In genomic region chr11:94549691-94550441, GRCm38 (mm10) we compare ENCODE assay signal across 9 mouse cellular contexts. TPM values are rescaled to one million over a fixed set of nuclear protein-coding genes. Genes with fewer than 3 reads are reported as not detected.
A peak's percentile ranks its signal among the peaks of the same experiment; 100 is the strongest.
DNase-seq lines count a peak whose midpoint lies in the region; ATAC-seq and TF ChIP-seq lines count a peak whose summit lies in the region.
"Had no signal": no experiment of that assay in that cellular context is flagged by ENCODE, and none has a peak within 500 bp of the region (broad histone marks: within the 10 kb centered on the region; RNA-seq: fewer than 3 reads in every experiment).

No protein-coding gene starts in this region.

- H3K4me3 ChIP-seq in gastrocnemius, adult 2 months, result peak overlapping the region; percentile 97
- H3K4me3 ChIP-seq in limb, embryonic 13.5 days, result no peak overlapping the region

- no peak for ATAC-seq in limb, embryonic 13.5 days (ENCODE audit: low FRiP score, low read depth)

- no peak for TF ChIP-seq CTCF in gastrocnemius, adult 2 months (IDR thresholded peaks at IDR 0.05)

- no peaks in the 10 kb centered on the region for H3K9me3 ChIP-seq in limb, embryonic 13.5 days
- H3K9me3 ChIP-seq: G1E had no signal

- H3K4me2 ChIP-seq in limb, embryonic 13.5 days (replicated peaks), result peak overlapping the region; percentile 93; the same call in 1 of the 2 replicates

- H3K9ac ChIP-seq in limb, embryonic 13.5 days, result no peak overlapping the region

- 73% methylated on average over 10 of the region's 10 CpGs for WGBS in limb, embryonic 13.5 days

- no peaks in the 10 kb centered on the region for H3K27me3 ChIP-seq in limb, embryonic 13.5 days

- DNase-seq in gastrocnemius, adult 2 months, result no peak
- DNase-seq in gastrocnemius, adult 18-20 months (ENCODE audit: low spot score), result no peak
- peak; percentile 30 to 31 for DNase-seq in right cerebral cortex, adult 2 months (ENCODE audit: low spot score in 2 of 2)
- DNase-seq in right cerebral cortex, postnatal 36 days (ENCODE audit: low spot score in 2 of 2), result no peak
- peak; percentile 31 for DNase-seq in telencephalon, adult 2 months (ENCODE audit: low read depth, low spot score)
- no peak for DNase-seq in cerebellum, adult 8-10 months
- DNase-seq in retina, embryonic 14.5 days (ENCODE audit: low spot score), result no peak

- peaks cover 5% of the 10 kb centered on the region; the same call in 1 of the 2 replicates for H3K36me3 ChIP-seq in limb, embryonic 13.5 days

- peak overlapping the region; percentile 94 for H3K27ac ChIP-seq in gastrocnemius, adult 2 months
- no peak overlapping the region; the same call in 1 of the 2 replicates for H3K27ac ChIP-seq in limb, embryonic 13.5 days

- peaks cover 21% of the 10 kb centered on the region for H3K4me1 ChIP-seq in limb, embryonic 13.5 days

- intact Hi-C loops in gastrocnemius, adult 2 months (cut with DNase I), result loop anchor here (5.0 kb wide), 1 partner anchor 218 kb away; no protein-coding TSS in a partner anchor

RNA-seq across cellular contexts. Expression of gene Rsad1, which starts 0.8 kb away (rescaled TPM):
- 1 to 10 TPM; 2.9 to 4.1 TPM for total RNA-seq in gastrocnemius, adult 2 months (2021)
- 1 to 10 TPM; 2.7 to 3.4 TPM for total RNA-seq in gastrocnemius, adult 18-20 months (2021)
- 4.8 and 6.4 TPM in 2 replicates for polyA plus RNA-seq in limb, embryonic 13.5 days (2015; fragmentation: Nextera tagmentation; extraction: Ambion mirVana)

RNA-seq across cellular contexts. Expression of gene Chad, which starts 15.0 kb away (rescaled TPM):
- total RNA-seq in gastrocnemius, adult 2 months (2021), result 10 to 100 TPM in 1 of 2 experiments, 1 to 10 TPM in 1; 9.5 to 69.2 TPM
- 10 to 100 TPM; 12.6 to 25.2 TPM for total RNA-seq in gastrocnemius, adult 18-20 months (2021)
- 14.1 and 17.3 TPM in 2 replicates for polyA plus RNA-seq in limb, embryonic 13.5 days (2015; fragmentation: Nextera tagmentation; extraction: Ambion mirVana)
- polyA plus RNA-seq: G1E had no signal

RNA-seq across cellular contexts. Expression of gene Mycbpap, which starts 28.3 kb away (rescaled TPM):
- total RNA-seq in gastrocnemius, adult 2 months (2021), result not detected
- total RNA-seq in gastrocnemius, adult 18-20 months (2021), result not detected
- polyA plus RNA-seq in limb, embryonic 13.5 days (2015; fragmentation: Nextera tagmentation; extraction: Ambion mirVana), result 3.8 and 4.4 TPM in 2 replicates
- total RNA-seq: G1E had no signal
- polyA plus RNA-seq: G1E had no signal

RNA-seq across cellular contexts. Expression of gene Epn3, which starts 50.1 kb away (rescaled TPM):
- under 1 TPM in 1 of 2 experiments, not detected in 1; 0.05 TPM for total RNA-seq in gastrocnemius, adult 2 months (2021)
- not detected for total RNA-seq in gastrocnemius, adult 18-20 months (2021)
- polyA plus RNA-seq in limb, embryonic 13.5 days (2015; fragmentation: Nextera tagmentation; extraction: Ambion mirVana), result 3.1 TPM in 2 replicates
- total RNA-seq: G1E had no signal
- polyA plus RNA-seq: G1E had no signal

RNA-seq across cellular contexts. Expression of gene Acsf2, which starts 51.8 kb away (rescaled TPM):
- total RNA-seq in gastrocnemius, adult 2 months (2021), result 1 to 10 TPM; 1.6 to 3.6 TPM
- total RNA-seq in gastrocnemius, adult 18-20 months (2021), result 1 to 10 TPM; 1.6 to 2.1 TPM
- polyA plus RNA-seq in limb, embryonic 13.5 days (2015; fragmentation: Nextera tagmentation; extraction: Ambion mirVana), result 7.0 and 7.5 TPM in 2 replicates

Comparison
In these comparisons a context has a peak if more than half of its experiments do, and no peak if none do; other contexts are left out.
1. DNase-seq: peak in right cerebral cortex, adult 2 months (2 of 2) and telencephalon, adult 2 months (single experiment); none in gastrocnemius, adult 2 months (single experiment), gastrocnemius, adult 18-20 months (single experiment), right cerebral cortex, postnatal 36 days (0 of 2), cerebellum, adult 8-10 months (single experiment) and retina, embryonic 14.5 days (single experiment).